Mouse (Mus musculus): ENCODE measurements around the gene Sdk1. TPM values are rescaled to one million over a fixed set of nuclear protein-coding genes. Genes with fewer than 3 reads are reported as not detected.

Gene Sdk1
- polyA plus RNA-seq, 1 experiment from 2014 or later = 0.10 TPM

GRCm38 (mm10) chr5:141324910-141325309 is 83.6 kb downstream of the Sdk1 start:
- Histone ChIP-seq H3K4me3 (replicated peaks) (no peak overlapping the region), H3K36me3 (no peaks in the 10 kb centered on the region), H3K9ac (no peak overlapping the region), H3K9me3 (replicated peaks) (no peaks in the 10 kb centered on the region), H3K27ac (no peak overlapping the region), H3K4me2 (no peak overlapping the region), H3K27me3 (no peaks in the 10 kb centered on the region), H3K4me1 (replicated peaks) (no peaks in the 10 kb centered on the region)
- DNase-seq (no peak), ATAC-seq (ENCODE audit: low read depth) (no peak)
- 64% methylated on average over 4 of the region's 4 CpGs for WGBS (ENCODE audit: insufficient replicate concordance)

GRCm38 (mm10) chr5:141344376-141344775 is 103.1 kb downstream of the Sdk1 start:
- no peaks in the 10 kb centered on the region for H3K36me3 ChIP-seq
- H3K9me3 ChIP-seq (replicated peaks) = no peaks in the 10 kb centered on the region
- H3K4me1 ChIP-seq (replicated peaks) = no peaks in the 10 kb centered on the region
- no peak overlapping the region for H3K9ac ChIP-seq
- no peak overlapping the region for H3K27ac ChIP-seq
- no peak overlapping the region for H3K4me3 ChIP-seq (replicated peaks)
- 64% methylated on average over 4 of the region's 4 CpGs for WGBS (ENCODE audit: insufficient replicate concordance)
- no peak for DNase-seq
- no peak overlapping the region for H3K4me2 ChIP-seq
- no peaks in the 10 kb centered on the region for H3K27me3 ChIP-seq
- no peak for ATAC-seq (ENCODE audit: low read depth)

GRCm38 (mm10) chr5:141345476-141345875 is 104.2 kb downstream of the Sdk1 start:
- no peaks in the 10 kb centered on the region for H3K27me3 ChIP-seq
- H3K4me1 ChIP-seq (replicated peaks) = no peaks in the 10 kb centered on the region
- H3K9ac ChIP-seq = no peak overlapping the region
- no peak for DNase-seq
- no peak overlapping the region for H3K4me3 ChIP-seq (replicated peaks)
- H3K36me3 ChIP-seq = no peaks in the 10 kb centered on the region
- no peak overlapping the region for H3K4me2 ChIP-seq
- H3K27ac ChIP-seq = no peak overlapping the region
- H3K9me3 ChIP-seq (replicated peaks) = no peaks in the 10 kb centered on the region
- WGBS (ENCODE audit: insufficient replicate concordance) = 54% methylated on average over 5 of the region's 5 CpGs
- ATAC-seq (ENCODE audit: low read depth) = no peak

- ATAC-seq (ENCODE audit: low read depth) (no peak), DNase-seq (no peak)
- H3K4me3 ChIP-seq (replicated peaks) = no peak overlapping the region
- no peaks in the 10 kb centered on the region for H3K36me3 ChIP-seq
- no peak overlapping the region for H3K9ac ChIP-seq
- H3K4me2 ChIP-seq = no peak overlapping the region
- no peaks in the 10 kb centered on the region for H3K9me3 ChIP-seq (replicated peaks)
- WGBS (ENCODE audit: insufficient replicate concordance) = 33% methylated on average over 2 of the region's 2 CpGs
- no peak overlapping the region for H3K27ac ChIP-seq
- H3K4me1 ChIP-seq (replicated peaks) = no peaks in the 10 kb centered on the region
- H3K27me3 ChIP-seq = no peaks in the 10 kb centered on the region
Measured at GRCm38 (mm10) chr5:141362676-141363075, 121.4 kb downstream of the Sdk1 start.

- Histone ChIP-seq H3K4me3 (replicated peaks) (no peak overlapping the region), H3K27me3 (no peaks in the 10 kb centered on the region), H3K4me1 (replicated peaks) (no peaks in the 10 kb centered on the region), H3K36me3 (no peaks in the 10 kb centered on the region), H3K9me3 (replicated peaks) (no peaks in the 10 kb centered on the region), H3K9ac (no peak overlapping the region), H3K27ac (no peak overlapping the region), H3K4me2 (no peak overlapping the region)
- WGBS (ENCODE audit: insufficient replicate concordance) = 57% methylated on average over 3 of the region's 3 CpGs
- DNase-seq (no peak), ATAC-seq (ENCODE audit: low read depth) (no peak)
Measured at GRCm38 (mm10) chr5:141363956-141364355, 122.7 kb downstream of the Sdk1 start.

GRCm38 (mm10) chr5:141368567-141368966 is 127.3 kb downstream of the Sdk1 start:
- Histone ChIP-seq H3K27me3 (no peaks in the 10 kb centered on the region), H3K4me3 (replicated peaks) (no peak overlapping the region), H3K27ac (no peak overlapping the region), H3K4me2 (no peak overlapping the region), H3K4me1 (replicated peaks) (no peaks in the 10 kb centered on the region), H3K9ac (no peak overlapping the region), H3K36me3 (no peaks in the 10 kb centered on the region), H3K9me3 (replicated peaks) (no peaks in the 10 kb centered on the region)
- DNase-seq (no peak), ATAC-seq (ENCODE audit: low read depth) (no peak)
- 61% methylated on average over 4 of the region's 4 CpGs for WGBS (ENCODE audit: insufficient replicate concordance)

- Histone ChIP-seq H3K9me3 (replicated peaks) (no peaks in the 10 kb centered on the region), H3K4me2 (no peak overlapping the region), H3K36me3 (no peaks in the 10 kb centered on the region), H3K27ac (no peak overlapping the region), H3K4me3 (replicated peaks) (no peak overlapping the region), H3K4me1 (replicated peaks) (no peaks in the 10 kb centered on the region), H3K9ac (no peak overlapping the region), H3K27me3 (no peaks in the 10 kb centered on the region)
- DNase-seq = no peak
- WGBS (ENCODE audit: insufficient replicate concordance) = 60% methylated on average over 2 of the region's 2 CpGs
- ATAC-seq (ENCODE audit: low read depth) = no peak
Measured at GRCm38 (mm10) chr5:141374797-141375196, 133.5 kb downstream of the Sdk1 start.

GRCm38 (mm10) chr5:141379836-141380773 is 138.8 kb downstream of the Sdk1 start:
- H3K27me3 ChIP-seq = no peaks in the 10 kb centered on the region
- H3K4me2 ChIP-seq = no peak overlapping the region
- 47% methylated on average over 9 of the region's 9 CpGs for WGBS (ENCODE audit: insufficient replicate concordance)
- peaks cover 4% of the 10 kb centered on the region; the same call in 1 of the 2 replicates for H3K4me1 ChIP-seq (replicated peaks)
- DNase-seq (no peak), ATAC-seq (ENCODE audit: low read depth) (0 out of 2 replicates have a peak, but pooled peaks have one; percentile 12)
- H3K9me3 ChIP-seq (replicated peaks) = no peaks in the 10 kb centered on the region
- H3K36me3 ChIP-seq = no peaks in the 10 kb centered on the region
- H3K27ac ChIP-seq = no peak overlapping the region
- H3K4me3 ChIP-seq (replicated peaks) = no peak overlapping the region
- H3K9ac ChIP-seq = no peak overlapping the region

- H3K27ac ChIP-seq = no peak overlapping the region
- peak; percentile 41 for ATAC-seq (ENCODE audit: low read depth)
- H3K4me1 ChIP-seq (replicated peaks) = peaks cover 4% of the 10 kb centered on the region; the same call in 1 of the 2 replicates
- DNase-seq = no peak
- H3K9me3 ChIP-seq (replicated peaks) = no peaks in the 10 kb centered on the region
- H3K9ac ChIP-seq = no peak overlapping the region
- H3K4me2 ChIP-seq = no peak overlapping the region
- no peaks in the 10 kb centered on the region for H3K36me3 ChIP-seq
- no peaks in the 10 kb centered on the region for H3K27me3 ChIP-seq
- no peak overlapping the region for H3K4me3 ChIP-seq (replicated peaks)
- 55% methylated on average over 3 of the region's 3 CpGs for WGBS (ENCODE audit: insufficient replicate concordance)
Measured at GRCm38 (mm10) chr5:141380774-141381156, 139.5 kb downstream of the Sdk1 start.

GRCm38 (mm10) chr5:141381581-141381980 is 140.3 kb downstream of the Sdk1 start:
- Histone ChIP-seq H3K9ac (no peak overlapping the region), H3K36me3 (no peaks in the 10 kb centered on the region), H3K27me3 (no peaks in the 10 kb centered on the region), H3K9me3 (replicated peaks) (no peaks in the 10 kb centered on the region), H3K4me2 (no peak overlapping the region), H3K4me1 (replicated peaks) (peaks cover 4% of the 10 kb centered on the region; the same call in 1 of the 2 replicates), H3K27ac (no peak overlapping the region), H3K4me3 (replicated peaks) (no peak overlapping the region)
- DNase-seq (no peak), ATAC-seq (ENCODE audit: low read depth) (no peak)
- 58% methylated on average over 7 of the region's 7 CpGs for WGBS (ENCODE audit: insufficient replicate concordance)

GRCm38 (mm10) chr5:141382246-141382835 is 141.1 kb downstream of the Sdk1 start:
- WGBS (ENCODE audit: insufficient replicate concordance) = 70% methylated on average over 5 of the region's 5 CpGs
- peaks cover 4% of the 10 kb centered on the region; the same call in 1 of the 2 replicates for H3K4me1 ChIP-seq (replicated peaks)
- H3K27ac ChIP-seq = no peak overlapping the region
- H3K4me2 ChIP-seq = no peak overlapping the region
- no peaks in the 10 kb centered on the region for H3K9me3 ChIP-seq (replicated peaks)
- no peak overlapping the region for H3K4me3 ChIP-seq (replicated peaks)
- DNase-seq (no peak), ATAC-seq (ENCODE audit: low read depth) (no peak)
- no peak overlapping the region for H3K9ac ChIP-seq
- no peaks in the 10 kb centered on the region for H3K36me3 ChIP-seq
- no peaks in the 10 kb centered on the region for H3K27me3 ChIP-seq

All from liver, embryonic 13.5 days (tissue).